Mouse (Mus musculus) lung, embryonic 14.5 days (tissue): ENCODE results near the gene Fam120b. TPM values are rescaled to one million over a fixed set of nuclear protein-coding genes. Genes with fewer than 3 reads are reported as not detected.

ENCODE experiments used
- ATAC-seq: fragments of 200-750 bp; cut with Nextera tagmentation; 2 replicates; pipeline ENCODE4 v1.8.0; 2017; ENCODE audit warnings: mild to moderate bottlenecking, moderate TSS enrichment, moderate library complexity; ENCODE audit not compliant: insufficient read depth
- DNase-seq: peaks from one replicate; pipeline ENCODE4 v3.0.0-alpha.2; 2015
- H3K27ac ChIP-seq: fragments of 300-500 bp; sonication (generic); 2 replicates; pipeline ENCODE4 v1.5.1; 2014; ENCODE audit warnings: low read depth, mild to moderate bottlenecking, moderate library complexity
- H3K27me3 ChIP-seq: fragments of 300-500 bp; sonication (generic); 2 replicates; pipeline ENCODE4 v1.6.1; 2014; ENCODE audit warnings: low read length, control low read depth; ENCODE audit not compliant: insufficient read depth
- H3K36me3 ChIP-seq: fragments of 300-500 bp; sonication (generic); 2 replicates; pipeline ENCODE4 v1.6.1; 2014; ENCODE audit warnings: control low read depth; ENCODE audit not compliant: insufficient read depth
- H3K4me1 ChIP-seq: fragments of 300-500 bp; sonication (generic); 2 replicates; pipeline ENCODE4 v1.6.1; 2014; ENCODE audit warnings: antibody characterized with exemption, control low read depth; ENCODE audit not compliant: insufficient read depth
- H3K4me2 ChIP-seq: fragments of 300-500 bp; sonication (generic); 2 replicates; pipeline ENCODE4 v1.6.1; 2014; ENCODE audit warnings: mild to moderate bottlenecking
- H3K4me3 ChIP-seq: fragments of 300-500 bp; sonication (generic); 2 replicates; pipeline ENCODE4 v1.5.1; 2014; ENCODE audit warnings: low read depth, low read length
- H3K9ac ChIP-seq: fragments of 300-500 bp; sonication (generic); 2 replicates; pipeline ENCODE4 v1.6.1; 2014
- H3K9me3 ChIP-seq: fragments of 300-500 bp; sonication (generic); 2 replicates; pipeline ENCODE4 v1.6.1; 2016; ENCODE audit warnings: low read depth, low read length, control low read depth
- CTCF ChIP-seq: IDR thresholded peaks from 2 replicates; pipeline ENCODE4 v1.5.1; 2016; ENCODE audit warnings: antibody characterized with exemption, low read depth
- WGBS: fragments of 180-500 bp; shearing (Covaris S2); extraction: QIAGEN DNeasy Blood & Tissue Kit; methylation state at CpG from one replicate; pipeline ENCODE4 v1.1.7; 2014; 5-methylcytosine and 5-hydroxymethylcytosine counted together
- polyA plus RNA-seq: library from polyadenylated mRNA; unstranded; fragments of >200 nt; fragmentation: Nextera tagmentation; extraction: Ambion mirVana; gene quantifications from 2 replicates; pipeline ENCODE4 v1.2.1, GENCODE M21; 2014

Fam120b gene
- polyA plus RNA-seq, 1 experiment from 2014 or later, result 26.6 TPM

GRCm38 (mm10) chr17:15363656-15364055 is 32.3 kb upstream of the Fam120b start:
- H3K9ac ChIP-seq, result no peak overlapping the region
- H3K27me3 ChIP-seq, result no peaks in the 10 kb centered on the region
- no peak for TF ChIP-seq CTCF
- H3K4me2 ChIP-seq, result no peak overlapping the region
- no peak overlapping the region for H3K27ac ChIP-seq
- H3K4me3 ChIP-seq, result no peak overlapping the region
- no peaks in the 10 kb centered on the region for H3K9me3 ChIP-seq
- DNase-seq (no peak), ATAC-seq (no peak)
- H3K4me1 ChIP-seq, result no peaks in the 10 kb centered on the region
- no peaks in the 10 kb centered on the region for H3K36me3 ChIP-seq
- 37% methylated on average over 3 of the region's 3 CpGs for WGBS

GRCm38 (mm10) chr17:15365650-15366049 is 30.4 kb upstream of the Fam120b start:
- no peaks in the 10 kb centered on the region for H3K27me3 ChIP-seq
- no peak overlapping the region for H3K27ac ChIP-seq
- no peak overlapping the region for H3K9ac ChIP-seq
- no peak for TF ChIP-seq CTCF
- ATAC-seq (0 out of 2 replicates have a peak, but pooled peaks have one; percentile 52), DNase-seq (peak; percentile 39)
- 55% methylated on average over 5 of the region's 5 CpGs for WGBS
- H3K36me3 ChIP-seq, result 0 out of 2 replicates have a peak, but pooled peaks cover 4% of the 10 kb centered on the region
- no peak overlapping the region for H3K4me2 ChIP-seq
- no peak overlapping the region for H3K4me3 ChIP-seq
- no peaks in the 10 kb centered on the region for H3K4me1 ChIP-seq
- H3K9me3 ChIP-seq, result no peaks in the 10 kb centered on the region

GRCm38 (mm10) chr17:15370401-15370800 is 25.6 kb upstream of the Fam120b start:
- no peak overlapping the region for H3K9ac ChIP-seq
- H3K4me2 ChIP-seq, result no peak overlapping the region
- H3K4me1 ChIP-seq, result peaks cover 14% of the 10 kb centered on the region
- ATAC-seq, result no peak
- H3K4me3 ChIP-seq, result no peak overlapping the region
- DNase-seq, result no peak
- H3K36me3 ChIP-seq, result 0 out of 2 replicates have a peak, but pooled peaks cover 4% of the 10 kb centered on the region
- peaks cover 26% of the 10 kb centered on the region for H3K27me3 ChIP-seq
- no peaks in the 10 kb centered on the region for H3K9me3 ChIP-seq
- no peak overlapping the region for H3K27ac ChIP-seq
- WGBS, result 90% methylated on average over 14 of the region's 14 CpGs
- no peak for TF ChIP-seq CTCF

- 0 out of 2 replicates have a peak, but pooled peaks cover 4% of the 10 kb centered on the region for H3K36me3 ChIP-seq
- no peak overlapping the region for H3K9ac ChIP-seq
- H3K4me2 ChIP-seq, result peak overlapping the region; percentile 100
- peaks cover 38% of the 10 kb centered on the region for H3K27me3 ChIP-seq
- TF ChIP-seq CTCF, result no peak
- WGBS, result 30% methylated on average over 17 of the region's 17 CpGs
- H3K27ac ChIP-seq, result no peak overlapping the region
- H3K9me3 ChIP-seq, result no peaks in the 10 kb centered on the region
- ATAC-seq, result 0 out of 2 replicates have a peak, but pooled peaks have one; percentile 12
- H3K4me3 ChIP-seq, result no peak overlapping the region; the same call in 1 of the 2 replicates
- peak; percentile 24 for DNase-seq
- peaks cover 14% of the 10 kb centered on the region for H3K4me1 ChIP-seq
Observed at GRCm38 (mm10) chr17:15371967-15372835, 23.8 kb upstream of the Fam120b start.

GRCm38 (mm10) chr17:15372931-15373652 is 22.9 kb upstream of the Fam120b start:
- ATAC-seq (no peak), DNase-seq (no peak)
- WGBS, result 70% methylated on average over 15 of the region's 15 CpGs
- no peaks in the 10 kb centered on the region for H3K9me3 ChIP-seq
- no peak overlapping the region for H3K27ac ChIP-seq
- TF ChIP-seq CTCF, result no peak
- peaks cover 14% of the 10 kb centered on the region for H3K4me1 ChIP-seq
- peak overlapping the region; percentile 100 for H3K4me2 ChIP-seq
- H3K9ac ChIP-seq, result no peak overlapping the region
- H3K36me3 ChIP-seq, result 0 out of 2 replicates have a peak, but pooled peaks cover 4% of the 10 kb centered on the region
- peaks cover 44% of the 10 kb centered on the region for H3K27me3 ChIP-seq
- H3K4me3 ChIP-seq, result no peak overlapping the region

GRCm38 (mm10) chr17:15374321-15375141 is 21.5 kb upstream of the Fam120b start:
- DNase-seq (no peak), ATAC-seq (no peak)
- H3K9ac ChIP-seq, result peak overlapping the region; percentile 60
- no peaks in the 10 kb centered on the region for H3K9me3 ChIP-seq
- H3K27me3 ChIP-seq, result peaks cover 58% of the 10 kb centered on the region
- H3K36me3 ChIP-seq, result 0 out of 2 replicates have a peak, but pooled peaks cover 4% of the 10 kb centered on the region
- no peak for TF ChIP-seq CTCF
- H3K4me2 ChIP-seq, result peak overlapping the region; percentile 100
- 2% methylated on average over 50 of the region's 50 CpGs for WGBS
- H3K4me1 ChIP-seq, result peaks cover 14% of the 10 kb centered on the region
- H3K27ac ChIP-seq, result no peak overlapping the region
- H3K4me3 ChIP-seq, result peak overlapping the region; percentile 54
